Mouse (Mus musculus): ENCODE data around the gene St3gal3.

- TF ChIP-seq CTCF (IDR thresholded peaks at IDR 0.05; ENCODE audit: borderline replicate concordance, control insufficient read depth, extremely low read depth, insufficient read depth, low read length, poor library complexity): no peak
- TF ChIP-seq POLR2A (IDR thresholded peaks at IDR 0.05; ENCODE audit: control insufficient read depth, extremely low read depth, insufficient read depth, low read length, poor library complexity): no peak
Observed at GRCm38 (mm10) chr4:118040650-118041049, 94.1 kb downstream of the St3gal3 start.
